Mouse (Mus musculus) brain, embryonic 14.5 days (tissue): Measurements from ENCODE around the gene Vmn1r223.

ENCODE experiments used
- CTCF ChIP-seq: fragments of 200-500 bp; IDR thresholded peaks from 2 replicates; pipeline ENCODE4 v1.5.1; 2012; ENCODE audit warnings: inconsistent platforms, mild to moderate bottlenecking, moderate library complexity, borderline replicate concordance; ENCODE audit not compliant: insufficient read depth, insufficient read length; ENCODE audit errors: extremely low read depth
- POLR2A ChIP-seq: fragments of 200-500 bp; IDR thresholded peaks from 2 replicates; pipeline ENCODE4 v1.6.1; 2012; ENCODE audit warnings: mild to moderate bottlenecking, inconsistent platforms, borderline replicate concordance; ENCODE audit not compliant: poor library complexity, insufficient read depth, insufficient read length, severe bottlenecking; ENCODE audit errors: extremely low read depth

GRCm38 (mm10) chr13:23270321-23271101 lies 23.6 kb downstream of the Vmn1r223 start:
- TF ChIP-seq CTCF (no peak), POLR2A (no peak)
